Mouse (Mus musculus): ENCODE measurements around the gene Aaas. TPM values are rescaled to one million over a fixed set of nuclear protein-coding genes. Genes with fewer than 3 reads are reported as not detected.

The Aaas gene
- polyA plus RNA-seq, 1 experiment = 55.8 TPM

DNA sequence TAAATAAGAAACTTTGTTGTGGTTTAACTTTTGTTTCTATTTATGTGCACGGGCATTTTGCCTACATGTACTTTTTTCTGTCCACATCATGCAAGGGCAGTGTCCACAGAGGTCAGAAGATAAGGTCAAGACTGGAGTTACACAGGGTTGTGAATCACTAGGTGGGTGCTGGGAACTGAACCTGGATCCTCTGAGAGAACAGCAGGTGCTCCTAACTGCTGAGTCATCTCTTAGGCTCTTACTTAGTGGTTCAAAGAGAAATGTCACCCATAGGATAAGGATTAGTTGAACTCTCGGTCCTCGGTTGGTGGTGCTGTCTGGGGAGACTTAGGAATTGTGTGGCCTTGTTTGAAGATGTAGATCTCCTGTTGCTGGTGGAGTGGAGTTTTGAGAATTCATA is 38.4 kb upstream of the Aaas start:
- WGBS = 68% methylated on average over 3 of the region's 3 CpGs
- Histone ChIP-seq H3K4me1 (ENCODE audit: control insufficient read depth, insufficient read depth, insufficient read length) (no peaks in the 10 kb centered on the region; the same call in 1 of the 2 replicates), H3K27ac (ENCODE audit: insufficient read depth, low read length) (no peak overlapping the region), H3K27me3 (ENCODE audit: control insufficient read depth, insufficient read depth, low read length) (no peaks in the 10 kb centered on the region), H3K4me3 (ENCODE audit: extremely low read depth, insufficient read depth, insufficient read length) (no peak overlapping the region), H3K36me3 (ENCODE audit: control insufficient read depth, insufficient read depth, low read length) (no peaks in the 10 kb centered on the region)
- TF ChIP-seq POLR2A (IDR thresholded peaks at IDR 0.05; ENCODE audit: low read depth, low read length) (no peak), CTCF (IDR thresholded peaks at IDR 0.05; ENCODE audit: extremely low read depth, insufficient read depth, insufficient read length, insufficient replicate concordance) (no peak)
- no peak for DNase-seq (ENCODE audit: low read depth in 1 of 2, low spot score in 2 of 2)

DNA sequence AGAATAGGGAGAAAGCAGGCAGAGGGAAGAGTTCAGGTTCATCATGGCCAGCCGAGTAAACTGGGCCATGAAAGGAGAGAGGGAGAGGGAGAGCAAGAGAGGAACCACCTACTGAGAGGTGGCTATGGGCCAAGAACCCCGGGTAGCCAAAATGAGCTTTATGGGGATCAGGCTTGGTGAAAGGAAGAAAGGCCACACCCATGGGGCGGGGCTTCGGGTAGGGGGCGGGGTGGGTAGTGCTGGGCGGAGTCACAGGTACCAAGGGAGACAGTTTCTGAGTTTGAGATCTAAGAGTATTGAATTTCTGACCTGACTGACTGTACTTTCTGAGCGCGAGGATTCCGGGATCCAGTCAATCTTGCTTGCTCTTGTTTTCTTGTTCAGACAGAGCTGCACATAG is 36.1 kb upstream of the Aaas start:
- Histone ChIP-seq H3K36me3 (ENCODE audit: control insufficient read depth, insufficient read depth, low read length) (no peaks in the 10 kb centered on the region), H3K4me3 (ENCODE audit: extremely low read depth, insufficient read depth, insufficient read length) (no peak overlapping the region), H3K4me1 (ENCODE audit: control insufficient read depth, insufficient read depth, insufficient read length) (no peaks in the 10 kb centered on the region), H3K27me3 (ENCODE audit: control insufficient read depth, insufficient read depth, low read length) (no peaks in the 10 kb centered on the region), H3K27ac (ENCODE audit: insufficient read depth, low read length) (no peak overlapping the region)
- 56% methylated on average over 9 of the region's 9 CpGs for WGBS
- DNase-seq (ENCODE audit: low read depth in 1 of 2, low spot score in 2 of 2) = no peak
- TF ChIP-seq POLR2A (IDR thresholded peaks at IDR 0.05; ENCODE audit: low read depth, low read length) (no peak), CTCF (IDR thresholded peaks at IDR 0.05; ENCODE audit: extremely low read depth, insufficient read depth, insufficient read length, insufficient replicate concordance) (no peak)

GRCm38 (mm10) chr15:102383671-102384070 is 33.1 kb upstream of the Aaas start:
- TF ChIP-seq POLR2A (IDR thresholded peaks at IDR 0.05; ENCODE audit: low read depth, low read length) (no peak), CTCF (IDR thresholded peaks at IDR 0.05; ENCODE audit: extremely low read depth, insufficient read depth, insufficient read length, insufficient replicate concordance) (no peak)
- Histone ChIP-seq H3K4me1 (ENCODE audit: control insufficient read depth, insufficient read depth, insufficient read length) (no peaks in the 10 kb centered on the region), H3K36me3 (ENCODE audit: control insufficient read depth, insufficient read depth, low read length) (no peaks in the 10 kb centered on the region), H3K27ac (ENCODE audit: insufficient read depth, low read length) (no peak overlapping the region), H3K27me3 (ENCODE audit: control insufficient read depth, insufficient read depth, low read length) (no peaks in the 10 kb centered on the region), H3K4me3 (ENCODE audit: extremely low read depth, insufficient read depth, insufficient read length) (no peak overlapping the region)
- DNase-seq (ENCODE audit: low read depth in 1 of 2, low spot score in 2 of 2) = no peak
- WGBS = 82% methylated on average over 6 of the region's 6 CpGs

- Histone ChIP-seq H3K4me3 (ENCODE audit: extremely low read depth, insufficient read depth, insufficient read length) (no peak overlapping the region), H3K27me3 (ENCODE audit: control insufficient read depth, insufficient read depth, low read length) (no peaks in the 10 kb centered on the region), H3K27ac (ENCODE audit: insufficient read depth, low read length) (no peak overlapping the region), H3K4me1 (ENCODE audit: control insufficient read depth, insufficient read depth, insufficient read length) (no peaks in the 10 kb centered on the region; the same call in 1 of the 2 replicates), H3K36me3 (ENCODE audit: control insufficient read depth, insufficient read depth, low read length) (no peaks in the 10 kb centered on the region)
- peak; percentile 93; the same call in 1 of the 2 replicates for TF ChIP-seq CTCF (IDR thresholded peaks at IDR 0.05; ENCODE audit: extremely low read depth, insufficient read depth, insufficient read length, insufficient replicate concordance)
- TF ChIP-seq POLR2A (IDR thresholded peaks at IDR 0.05; ENCODE audit: low read depth, low read length) = no peak
- 0% methylated on average over 7 of the region's 7 CpGs for WGBS
- peak; percentile 34 to 67 for DNase-seq (ENCODE audit: low read depth in 1 of 2, low spot score in 2 of 2)
Measured at GRCm38 (mm10) chr15:102381575-102381974, 31.0 kb upstream of the Aaas start.

GRCm38 (mm10) chr15:102377810-102378262 is 27.3 kb upstream of the Aaas start:
- TF ChIP-seq CTCF (IDR thresholded peaks at IDR 0.05; ENCODE audit: extremely low read depth, insufficient read depth, insufficient read length, insufficient replicate concordance) = no peak
- TF ChIP-seq POLR2A (IDR thresholded peaks at IDR 0.05; ENCODE audit: low read depth, low read length) = no peak
- Histone ChIP-seq H3K27me3 (ENCODE audit: control insufficient read depth, insufficient read depth, low read length) (no peaks in the 10 kb centered on the region), H3K4me3 (ENCODE audit: extremely low read depth, insufficient read depth, insufficient read length) (no peak overlapping the region), H3K36me3 (ENCODE audit: control insufficient read depth, insufficient read depth, low read length) (no peaks in the 10 kb centered on the region), H3K27ac (ENCODE audit: insufficient read depth, low read length) (no peak overlapping the region), H3K4me1 (ENCODE audit: control insufficient read depth, insufficient read depth, insufficient read length) (no peaks in the 10 kb centered on the region; the same call in 1 of the 2 replicates)
- DNase-seq (ENCODE audit: low read depth in 1 of 2, low spot score in 2 of 2) = no peak
- WGBS = 3% methylated on average over 10 of the region's 10 CpGs

DNA sequence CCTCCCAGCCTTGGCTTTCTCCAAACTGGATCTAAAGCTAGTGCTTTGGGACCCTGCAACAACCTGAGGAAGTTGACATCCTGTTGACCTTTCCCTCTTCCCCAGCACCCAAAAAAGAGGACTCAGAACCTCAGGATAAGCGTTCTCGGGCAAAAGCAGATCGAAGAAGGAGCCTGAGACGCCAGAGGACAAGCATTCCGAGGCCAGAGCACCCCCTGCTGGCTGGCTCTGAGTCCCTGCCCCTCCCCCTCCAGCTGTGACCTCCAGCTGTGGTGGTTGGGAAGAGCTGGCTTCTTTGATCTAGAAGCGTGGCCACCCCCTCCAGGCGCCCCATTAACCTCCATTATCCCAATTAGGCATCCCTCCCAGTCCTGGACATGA is 26.6 kb upstream of the Aaas start:
- H3K27ac ChIP-seq (ENCODE audit: insufficient read depth, low read length) = peak overlapping the region; percentile 7; the same call in 1 of the 2 replicates
- TF ChIP-seq CTCF (IDR thresholded peaks at IDR 0.05; ENCODE audit: extremely low read depth, insufficient read depth, insufficient read length, insufficient replicate concordance) (peak; percentile 96), POLR2A (IDR thresholded peaks at IDR 0.05; ENCODE audit: low read depth, low read length) (no peak)
- DNase-seq (ENCODE audit: low read depth in 1 of 2, low spot score in 2 of 2) = peak; percentile 58 to 78
- H3K27me3 ChIP-seq (ENCODE audit: control insufficient read depth, insufficient read depth, low read length) = no peaks in the 10 kb centered on the region
- no peaks in the 10 kb centered on the region for H3K36me3 ChIP-seq (ENCODE audit: control insufficient read depth, insufficient read depth, low read length)
- WGBS = 0% methylated on average over 7 of the region's 7 CpGs
- H3K4me3 ChIP-seq (ENCODE audit: extremely low read depth, insufficient read depth, insufficient read length) = peak overlapping the region; percentile 62; the same call in 1 of the 2 replicates
- no peaks in the 10 kb centered on the region; the same call in 1 of the 2 replicates for H3K4me1 ChIP-seq (ENCODE audit: control insufficient read depth, insufficient read depth, insufficient read length)

DNA sequence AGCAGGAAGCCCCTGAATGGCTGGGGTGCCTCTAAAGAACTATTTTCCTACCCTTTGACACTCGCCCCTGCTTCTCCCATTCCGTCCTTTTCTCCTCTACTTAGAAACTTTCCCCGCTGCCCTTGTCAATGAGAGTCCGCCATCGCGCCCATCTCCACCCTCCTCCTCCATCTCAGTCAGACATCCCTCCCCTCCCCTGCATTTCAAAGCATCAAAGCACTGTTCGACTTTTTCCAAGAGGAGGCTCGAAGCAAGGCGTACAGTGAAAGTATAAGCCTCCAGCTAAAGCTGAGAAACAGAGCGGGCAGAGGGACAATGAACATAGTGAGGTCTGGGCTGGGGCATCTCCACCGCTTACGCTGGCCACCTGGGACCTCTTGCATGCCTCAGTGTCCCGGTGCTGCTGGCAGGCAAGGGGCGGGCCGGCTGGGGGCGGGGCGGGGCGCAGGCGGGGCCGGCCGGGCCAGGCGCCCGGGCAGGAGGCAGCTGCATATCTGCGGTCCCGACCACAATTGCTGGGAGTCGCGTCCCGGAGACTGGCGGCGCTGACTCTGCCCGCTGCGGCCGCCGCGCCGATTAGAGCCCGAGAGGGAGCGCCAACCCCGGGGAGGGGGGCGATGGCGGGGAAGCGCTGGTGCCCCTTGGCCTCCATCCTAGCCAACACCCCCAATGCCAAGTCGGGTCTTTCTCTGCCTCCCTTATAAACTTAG is 26.0 kb upstream of the Aaas start:
- 5% methylated on average over 42 of the region's 43 CpGs for WGBS
- H3K36me3 ChIP-seq (ENCODE audit: control insufficient read depth, insufficient read depth, low read length) = no peaks in the 10 kb centered on the region
- no peaks in the 10 kb centered on the region; the same call in 1 of the 2 replicates for H3K4me1 ChIP-seq (ENCODE audit: control insufficient read depth, insufficient read depth, insufficient read length)
- peak overlapping the region; percentile 62 for H3K4me3 ChIP-seq (ENCODE audit: extremely low read depth, insufficient read depth, insufficient read length)
- TF ChIP-seq POLR2A (IDR thresholded peaks at IDR 0.05; ENCODE audit: low read depth, low read length) = no peak
- no peak for TF ChIP-seq CTCF (IDR thresholded peaks at IDR 0.05; ENCODE audit: extremely low read depth, insufficient read depth, insufficient read length, insufficient replicate concordance)
- DNase-seq (ENCODE audit: low read depth in 1 of 2, low spot score in 2 of 2) = peak in 1 of 2 experiments; percentile 26
- H3K27me3 ChIP-seq (ENCODE audit: control insufficient read depth, insufficient read depth, low read length) = no peaks in the 10 kb centered on the region
- H3K27ac ChIP-seq (ENCODE audit: insufficient read depth, low read length) = no peak overlapping the region

Data from spleen, adult 2 months (tissue).